ENCODE assay signal across 24 mouse cellular contexts in the genomic region with DNA sequence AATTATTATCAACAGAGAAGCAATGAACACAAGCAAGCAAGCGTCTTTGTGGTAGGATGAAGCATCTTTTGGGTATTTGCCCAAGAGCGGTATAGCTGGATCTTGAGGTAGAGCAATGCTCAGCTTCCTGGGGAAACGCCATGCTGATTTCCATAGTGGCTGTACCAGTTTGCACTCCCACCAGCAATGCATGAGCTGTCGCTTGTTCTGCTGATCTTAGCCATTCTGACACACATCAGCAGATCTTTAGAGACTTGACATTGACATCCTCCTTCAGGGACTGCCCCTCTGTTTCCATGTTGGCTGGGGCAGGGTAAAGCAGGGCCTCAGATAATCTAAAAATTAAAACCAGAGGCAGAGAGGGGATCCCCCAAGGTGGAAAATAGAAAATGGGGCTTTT. TPM values are rescaled to one million over a fixed set of nuclear protein-coding genes. Genes with fewer than 3 reads are reported as not detected.
A peak's percentile ranks its signal among the peaks of the same experiment; 100 is the strongest.
DNase-seq lines count a peak whose midpoint lies in the region; ATAC-seq lines count a peak whose summit lies in the region.
"Had no signal": no experiment of that assay in that cellular context is flagged by ENCODE, and none has a peak within 500 bp of the region (broad histone marks: within the 10 kb centered on the region; RNA-seq: fewer than 3 reads in every experiment).

No protein-coding gene starts in this region.

- peak; percentile 77 for DNase-seq in CD4-positive helper T cell, adult 2 months (ENCODE audit: low read depth, low spot score)
- DNase-seq in CD4-positive, CD25-positive, alpha-beta regulatory T cell, adult 2 months (ENCODE audit: low read depth, low spot score) = peak; percentile 80
- DNase-seq in splenic B cell, adult 2 months (ENCODE audit: low read depth, low spot score) = peak; percentile 62
- no peak for DNase-seq in heart, postnatal 14 days
- DNase-seq: adrenal gland, postnatal 10 days; adrenal gland, postnatal 36 days; cerebellum, adult 18-20 months; cerebellum, adult 9-10 months; cerebellum, postnatal 25 days; gastrocnemius, postnatal 10 days; gastrocnemius, postnatal 36 days; heart, adult 2 months; heart, postnatal 36 days had no signal

- H3K4me1 ChIP-seq in heart, embryonic 11.5 days (ENCODE audit: control insufficient read depth, insufficient read depth, low read length) = peaks cover 6% of the 10 kb centered on the region; the same call in 1 of the 2 replicates
- H3K4me1 ChIP-seq: embryonic facial prominence, embryonic 13.5 days had no signal

- H3K4me2 ChIP-seq in heart, embryonic 11.5 days = no peak overlapping the region
- H3K4me2 ChIP-seq: embryonic facial prominence, embryonic 13.5 days; forebrain, embryonic 13.5 days; hindbrain, embryonic 13.5 days had no signal

- intact Hi-C loops in heart, postnatal 14 days (cut with DNase I) = no loop called here

- H3K27ac ChIP-seq in heart, embryonic 11.5 days (ENCODE audit: low read depth, low read length) = no peak overlapping the region
- H3K27ac ChIP-seq: embryonic facial prominence, embryonic 13.5 days; forebrain, embryonic 10.5 days; forebrain, embryonic 13.5 days; heart, adult 2 months; heart, embryonic 10.5 days; hindbrain, embryonic 10.5 days; hindbrain, embryonic 13.5 days had no signal

- H3K9ac ChIP-seq in heart, embryonic 11.5 days (ENCODE audit: low read depth, low read length) = no peak overlapping the region
- H3K9ac ChIP-seq: embryonic facial prominence, embryonic 13.5 days; forebrain, embryonic 13.5 days; hindbrain, embryonic 13.5 days had no signal

- 79% methylated on average over 4 of the region's 4 CpGs for WGBS in heart, embryonic 11.5 days (ENCODE audit: insufficient replicate concordance)

- peak; percentile 93 for ATAC-seq in activated CD4-positive, CD25-positive, alpha-beta regulatory T cell, adult 4 months
- ATAC-seq in heart, embryonic 11.5 days (replicated peaks; ENCODE audit: insufficient number of reproducible peaks, low FRiP score, low TSS enrichment) = no peak
- ATAC-seq: forebrain, embryonic 13.5 days; forebrain, embryonic 16.5 days; hindbrain, embryonic 16.5 days; intestine, postnatal 0 days had no signal

- no peaks in the 10 kb centered on the region for H3K36me3 ChIP-seq in splenic B cell, adult 2 months (ENCODE audit: control insufficient read depth, insufficient read depth, low read length, poor library complexity, severe bottlenecking)
- H3K36me3 ChIP-seq in heart, embryonic 11.5 days (ENCODE audit: control insufficient read depth, insufficient read depth, low read length) = no peaks in the 10 kb centered on the region
- H3K36me3 ChIP-seq: embryonic facial prominence, embryonic 13.5 days; forebrain, embryonic 10.5 days; heart, embryonic 10.5 days; hindbrain, embryonic 10.5 days; hindbrain, embryonic 13.5 days had no signal

- H3K9me3 ChIP-seq in heart, embryonic 11.5 days (replicated peaks; ENCODE audit: control insufficient read depth, low read length) = no peaks in the 10 kb centered on the region
- H3K9me3 ChIP-seq: embryonic facial prominence, embryonic 13.5 days; forebrain, embryonic 10.5 days; forebrain, embryonic 13.5 days; heart, embryonic 10.5 days; hindbrain, embryonic 10.5 days; hindbrain, embryonic 13.5 days had no signal

- no peak overlapping the region for H3K4me3 ChIP-seq in heart, embryonic 11.5 days (ENCODE audit: low read depth, low read length)
- H3K4me3 ChIP-seq: embryonic facial prominence, embryonic 13.5 days; forebrain, embryonic 10.5 days; forebrain, embryonic 13.5 days; heart, adult 2 months; heart, embryonic 10.5 days; hindbrain, embryonic 10.5 days; hindbrain, embryonic 13.5 days had no signal

- no peaks in the 10 kb centered on the region for H3K27me3 ChIP-seq in splenic B cell, adult 2 months (ENCODE audit: control insufficient read depth, insufficient read depth, low read length, poor library complexity, severe bottlenecking)
- H3K27me3 ChIP-seq in heart, embryonic 11.5 days (ENCODE audit: control insufficient read depth, insufficient read depth, low read length) = no peaks in the 10 kb centered on the region
- H3K27me3 ChIP-seq: embryonic facial prominence, embryonic 13.5 days; forebrain, embryonic 13.5 days; hindbrain, embryonic 13.5 days had no signal

RNA-seq across cellular contexts. Expression of gene A630001G21Rik, which starts 16.8 kb away (rescaled TPM):
- polyA plus RNA-seq in activated CD4-positive, CD25-positive, alpha-beta regulatory T cell, adult 4 months (2017; shearing (Covaris generic)) = 10 to 100 TPM; 36.4 to 40.2 TPM
- total RNA-seq in heart, postnatal 14 days (2021) = under 1 TPM; 0.76 to 0.80 TPM
- polyA plus RNA-seq in heart, embryonic 11.5 days (2014; fragmentation: Nextera tagmentation; extraction: Ambion mirVana) = 1.4 and 1.8 TPM in 2 replicates

RNA-seq across cellular contexts. Expression of gene Cab39, which starts 31.6 kb away (rescaled TPM):
- 10 to 100 TPM; 45.1 to 58.3 TPM for polyA plus RNA-seq in activated CD4-positive, CD25-positive, alpha-beta regulatory T cell, adult 4 months (2017; shearing (Covaris generic))
- total RNA-seq in heart, postnatal 14 days (2021) = 100 to 1,000 TPM in 1 of 2 experiments, 10 to 100 TPM in 1; 93.5 to 101 TPM
- polyA plus RNA-seq in heart, embryonic 11.5 days (2014; fragmentation: Nextera tagmentation; extraction: Ambion mirVana) = 32.8 and 35.7 TPM in 2 replicates

Comparison
In these comparisons a context has a peak if more than half of its experiments do, and no peak if none do; other contexts are left out.
1. DNase-seq: peak in CD4-positive helper T cell, adult 2 months (single experiment), CD4-positive, CD25-positive, alpha-beta regulatory T cell, adult 2 months (single experiment) and splenic B cell, adult 2 months (single experiment); none in heart, postnatal 14 days (0 of 2).
2. RNA of gene A630001G21Rik, which starts 16.8 kb away (polyA plus RNA-seq): 36.4 to 40.2 TPM in activated CD4-positive, CD25-positive, alpha-beta regulatory T cell, adult 4 months; 1.4 to 1.8 TPM in heart, embryonic 11.5 days; every median in the first group is over 10 times any median in the second.